Mouse (Mus musculus) liver, embryonic 14.5 days (tissue): ENCODE measurements around the gene Tmem98. TPM values are rescaled to one million over a fixed set of nuclear protein-coding genes. Genes with fewer than 3 reads are reported as not detected.

Experiments
- ATAC-seq: fragments of 200-750 bp; cut with Nextera tagmentation; 2 replicates; pipeline ENCODE4 v1.8.0; 2017; ENCODE audit warnings: moderate number of reproducible peaks, mild to moderate bottlenecking, moderate library complexity; ENCODE audit not compliant: insufficient read depth
- DNase-seq, 3 experiments: peaks; one replicate each; pipeline ENCODE4 v3.0.0-alpha.2; 2012 to 2013; ENCODE audit warnings: low read depth in 3 of 3, low spot score in 3 of 3
- H3K27ac ChIP-seq: fragments of 300-500 bp; sonication (generic); 2 replicates; pipeline ENCODE4 v1.5.1; 2014; ENCODE audit warnings: moderate library complexity, mild to moderate bottlenecking, control low read depth, inconsistent platforms
- H3K27me3 ChIP-seq: fragments of 300-500 bp; sonication (generic); 2 replicates; pipeline ENCODE4 v1.6.1; 2014; ENCODE audit warnings: mild to moderate bottlenecking, low read length, moderate library complexity; ENCODE audit not compliant: control insufficient read depth, insufficient read depth
- H3K36me3 ChIP-seq: fragments of 300-500 bp; sonication (generic); replicated peaks from 2 replicates; pipeline ENCODE4 v1.6.1; 2014; ENCODE audit warnings: low read depth; ENCODE audit not compliant: control insufficient read depth, insufficient read depth
- H3K4me1 ChIP-seq, 2 experiments: fragments of 200-500 bp in 1 of 2; fragments of 300-500 bp in 1 of 2; sonication (generic) in 1 of 2; replicated peaks; 2 replicates each; pipeline ENCODE4 v1.6.1; 2012 to 2014; ENCODE audit warnings: antibody characterized with exemption in 1 of 2, inconsistent platforms in 1 of 2, low read length in 1 of 2; ENCODE audit not compliant: control insufficient read depth in 2 of 2, insufficient read depth in 2 of 2
- H3K4me2 ChIP-seq: fragments of 300-500 bp; sonication (generic); 2 replicates; pipeline ENCODE4 v1.6.1; 2014; ENCODE audit warnings: low read depth, mild to moderate bottlenecking, control low read depth, moderate library complexity
- H3K4me3 ChIP-seq, 2 experiments: fragments of 200-500 bp in 1 of 2; fragments of 300-500 bp in 1 of 2; sonication (generic) in 1 of 2; 2 replicates each; pipeline ENCODE4 v1.5.1; 2012 to 2014; ENCODE audit warnings: low read depth in 2 of 2, low read length in 2 of 2, mild to moderate bottlenecking in 2 of 2, control low read depth in 1 of 2, inconsistent platforms in 1 of 2, moderate library complexity in 1 of 2; ENCODE audit not compliant: insufficient read depth in 1 of 2
- H3K9ac ChIP-seq: fragments of 300-500 bp; sonication (generic); replicated peaks from 2 replicates; pipeline ENCODE4 v1.6.1; 2014; ENCODE audit warnings: mild to moderate bottlenecking, control low read depth, moderate library complexity
- H3K9me3 ChIP-seq: fragments of 300-500 bp; sonication (generic); 2 replicates; pipeline ENCODE4 v1.6.1; 2016; ENCODE audit warnings: low read length, mixed read lengths; ENCODE audit not compliant: control insufficient read depth
- CTCF ChIP-seq: IDR thresholded peaks from 2 replicates; pipeline ENCODE4 v1.5.1; 2016; ENCODE audit warnings: antibody characterized with exemption, low read depth, control low read depth
- EP300 ChIP-seq: IDR thresholded peaks from 2 replicates; pipeline ENCODE4 v1.6.1; 2016; ENCODE audit warnings: antibody characterized with exemption, low read depth
- WGBS: fragments of 180-500 bp; shearing (Covaris S2); extraction: QIAGEN DNeasy Blood & Tissue Kit; methylation state at CpG from one replicate; pipeline ENCODE4 v1.1.7; 2014; ENCODE audit not compliant: insufficient replicate concordance; 5-methylcytosine and 5-hydroxymethylcytosine counted together
- polyA plus RNA-seq, 2 experiments: library from polyadenylated mRNA; depleted of rRNA in 1 of 2; stranded (reverse) in 1 of 2; unstranded in 1 of 2; fragments of >200 nt; fragmentation: Nextera tagmentation in 1 of 2; extraction: Ambion mirVana in 1 of 2; gene quantifications; 2 replicates each; pipeline versions ENCODE4 v1.2.1 to v1.2.3; 2012 to 2014

Gene Tmem98
- polyA plus RNA-seq, 2 experiments = 5.5 to 7.3 TPM

GRCm38 (mm10) chr11:80854908-80855307, 44.9 kb downstream of the Tmem98 start:
- peak in 2 of 3 experiments; percentile 43 to 44 for DNase-seq
- Histone ChIP-seq H3K27me3 (no peaks in the 10 kb centered on the region; the same call in 1 of the 2 replicates), H3K9ac (no peak overlapping the region), H3K4me3 (no peak overlapping the region), H3K27ac (no peak overlapping the region), H3K9me3 (no peaks in the 10 kb centered on the region), H3K4me2 (peak overlapping the region; percentile 46), H3K36me3 (no peaks in the 10 kb centered on the region), H3K4me1 (peaks cover 14 to 25% of the 10 kb centered on the region in 2 experiments)
- ATAC-seq = peak; percentile 82
- WGBS = 12% methylated on average over 7 of the region's 7 CpGs
- TF ChIP-seq CTCF (no peak), EP300 (no peak)

DNA sequence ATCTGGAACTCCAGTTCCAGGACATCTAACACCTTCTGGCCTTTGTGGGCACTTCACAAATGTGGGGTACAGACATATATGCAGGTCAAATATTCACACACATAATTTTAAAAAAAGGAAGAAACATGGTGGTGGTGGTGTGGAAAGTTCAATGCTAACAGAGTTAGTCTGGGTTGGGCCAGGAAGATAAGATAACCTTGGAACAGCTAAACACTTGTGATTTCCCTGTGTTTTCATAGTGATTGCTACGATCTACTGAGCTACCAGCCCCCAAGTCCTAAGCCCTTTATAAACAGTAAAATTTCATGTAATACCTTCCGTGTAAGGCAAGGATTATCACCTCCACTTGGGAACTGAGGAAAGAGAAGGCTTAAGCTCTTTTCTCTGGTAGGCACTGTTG, 46.9 kb downstream of the Tmem98 start:
- ATAC-seq (no peak), DNase-seq (no peak)
- Histone ChIP-seq H3K27me3 (no peaks in the 10 kb centered on the region), H3K4me2 (no peak overlapping the region), H3K9me3 (no peaks in the 10 kb centered on the region), H3K4me3 (no peak overlapping the region), H3K9ac (no peak overlapping the region), H3K27ac (no peak overlapping the region), H3K4me1 (peaks cover 14 to 23% of the 10 kb centered on the region in 2 experiments), H3K36me3 (no peaks in the 10 kb centered on the region)
- WGBS = 37% methylated on average over 2 of the region's 2 CpGs
- TF ChIP-seq EP300 (no peak), CTCF (no peak)

- Histone ChIP-seq H3K27me3 (no peaks in the 10 kb centered on the region), H3K4me1 (peaks cover 14 to 23% of the 10 kb centered on the region in 2 experiments), H3K9ac (no peak within 1 kb of the TSS), H3K27ac (no peak within 1 kb of the TSS), H3K36me3 (no peaks in the 10 kb centered on the region), H3K9me3 (no peaks in the 10 kb centered on the region), H3K4me3 (no peak within 1 kb of the TSS), H3K4me2 (no peak within 1 kb of the TSS)
- TF ChIP-seq EP300 (no peak), CTCF (no peak)
- 64% methylated on average over 10 of the region's 10 CpGs for WGBS
- ATAC-seq (no peak), DNase-seq (no peak)
Measured at GRCm38 (mm10) chr11:80858065-80858464, 48.1 kb downstream of the Tmem98 start, which contains the start of gene Spaca3. TSS of gene Spaca3 (plus strand) at chr11:80858365.

GRCm38 (mm10) chr11:80862941-80863340, 53.0 kb downstream of the Tmem98 start:
- DNase-seq = no peak
- Histone ChIP-seq H3K27me3 (no peaks in the 10 kb centered on the region), H3K4me3 (no peak overlapping the region), H3K4me1 (0 out of 4 replicates have a peak, but pooled peaks cover 0 to 2% of the 10 kb centered on the region in 2 experiments), H3K4me2 (no peak overlapping the region), H3K36me3 (no peaks in the 10 kb centered on the region), H3K9ac (no peak overlapping the region), H3K9me3 (no peaks in the 10 kb centered on the region), H3K27ac (no peak overlapping the region)
- 77% methylated on average over 7 of the region's 7 CpGs for WGBS
- TF ChIP-seq EP300 (no peak), CTCF (no peak)
- ATAC-seq = no peak

GRCm38 (mm10) chr11:80868039-80868438, 58.1 kb downstream of the Tmem98 start:
- Histone ChIP-seq H3K27me3 (no peaks in the 10 kb centered on the region), H3K27ac (no peak overlapping the region), H3K4me3 (no peak overlapping the region), H3K36me3 (no peaks in the 10 kb centered on the region), H3K9me3 (no peaks in the 10 kb centered on the region), H3K4me1 (peaks cover 28 to 31% of the 10 kb centered on the region in 2 experiments), H3K9ac (no peak overlapping the region), H3K4me2 (no peak overlapping the region)
- TF ChIP-seq CTCF (no peak), EP300 (no peak)
- DNase-seq (no peak), ATAC-seq (no peak)
- 55% methylated on average over 1 of the region's 1 CpGs for WGBS

Other genes starting within 250 kb of the Tmem98 start
- gene Myo1d, start 30.1 kb upstream of the Tmem98 start, polyA plus RNA-seq (2012; rRNA removed) = 3.3 TPM in 2 replicates
- gene Myo1d, start 30.1 kb upstream of the Tmem98 start, polyA plus RNA-seq (2014; fragmentation: Nextera tagmentation; extraction: Ambion mirVana) = 6.8 and 7.5 TPM in 2 replicates
- not detected in 2 replicates for gene Spaca3, start 48.2 kb downstream of the Tmem98 start, polyA plus RNA-seq (2012; rRNA removed)
- 0.11 TPM in 1 of 2 replicates, not detected in the other for gene Spaca3, start 48.2 kb downstream of the Tmem98 start, polyA plus RNA-seq (2014; fragmentation: Nextera tagmentation; extraction: Ambion mirVana)